Mouse (Mus musculus) monocyte, adult 5-6 weeks (primary cell): Measurements from ENCODE around the gene Bcl2. TPM values are rescaled to one million over a fixed set of nuclear protein-coding genes. Genes with fewer than 3 reads are reported as not detected.

Experiments
- ATAC-seq: fragments of 153-309, 156-312 bp; replicated peaks from 2 replicates; pipeline ENCODE4 v1.8.0; 2017; ENCODE audit warnings: mild to moderate bottlenecking; ENCODE audit not compliant: low TSS enrichment, insufficient number of reproducible peaks, severe bottlenecking, poor library complexity, low FRiP score
- total RNA-seq: library from RNA; stranded (forward); fragments of 200-1000, 200-491, 200-594 nt; gene quantifications from 3 replicates; pipeline ENCODE4 v1.2.3, GENCODE M21; 2017

The Bcl2 gene
- total RNA-seq, 1 experiment from 2014 or later: 64.9 TPM

- no peak; the same call in 1 of the 2 replicates for ATAC-seq
Measured at GRCm38 (mm10) chr1:106570870-106571269, 143.2 kb downstream of the Bcl2 start.

GRCm38 (mm10) chr1:106570366-106570765 is 143.7 kb downstream of the Bcl2 start:
- ATAC-seq: no peak

GRCm38 (mm10) chr1:106569674-106570073 is 144.4 kb downstream of the Bcl2 start:
- peak; percentile 42; the same call in 1 of the 2 replicates for ATAC-seq

DNA sequence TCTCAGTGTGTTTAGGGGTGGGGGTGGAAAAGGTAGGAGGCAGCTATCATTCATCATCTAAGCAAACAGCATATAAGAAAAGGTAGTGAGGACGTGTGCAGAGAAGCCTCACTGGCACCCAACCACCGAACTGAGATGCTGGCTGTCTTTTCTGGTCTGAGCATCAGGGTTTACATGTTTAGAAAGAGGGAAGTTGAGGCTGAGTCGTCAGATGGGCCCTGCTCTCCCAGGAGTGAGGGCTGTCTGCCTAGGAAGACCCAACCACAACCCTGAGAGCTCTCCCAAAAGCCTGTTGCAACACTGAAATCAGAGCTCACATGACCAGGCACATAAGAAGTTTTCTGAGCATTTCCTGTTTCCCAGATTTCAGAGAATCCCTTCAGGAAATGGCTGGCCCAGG is 145.2 kb downstream of the Bcl2 start:
- ATAC-seq: no peak

- no peak for ATAC-seq
Measured at GRCm38 (mm10) chr1:106567506-106567905, 146.6 kb downstream of the Bcl2 start.

DNA sequence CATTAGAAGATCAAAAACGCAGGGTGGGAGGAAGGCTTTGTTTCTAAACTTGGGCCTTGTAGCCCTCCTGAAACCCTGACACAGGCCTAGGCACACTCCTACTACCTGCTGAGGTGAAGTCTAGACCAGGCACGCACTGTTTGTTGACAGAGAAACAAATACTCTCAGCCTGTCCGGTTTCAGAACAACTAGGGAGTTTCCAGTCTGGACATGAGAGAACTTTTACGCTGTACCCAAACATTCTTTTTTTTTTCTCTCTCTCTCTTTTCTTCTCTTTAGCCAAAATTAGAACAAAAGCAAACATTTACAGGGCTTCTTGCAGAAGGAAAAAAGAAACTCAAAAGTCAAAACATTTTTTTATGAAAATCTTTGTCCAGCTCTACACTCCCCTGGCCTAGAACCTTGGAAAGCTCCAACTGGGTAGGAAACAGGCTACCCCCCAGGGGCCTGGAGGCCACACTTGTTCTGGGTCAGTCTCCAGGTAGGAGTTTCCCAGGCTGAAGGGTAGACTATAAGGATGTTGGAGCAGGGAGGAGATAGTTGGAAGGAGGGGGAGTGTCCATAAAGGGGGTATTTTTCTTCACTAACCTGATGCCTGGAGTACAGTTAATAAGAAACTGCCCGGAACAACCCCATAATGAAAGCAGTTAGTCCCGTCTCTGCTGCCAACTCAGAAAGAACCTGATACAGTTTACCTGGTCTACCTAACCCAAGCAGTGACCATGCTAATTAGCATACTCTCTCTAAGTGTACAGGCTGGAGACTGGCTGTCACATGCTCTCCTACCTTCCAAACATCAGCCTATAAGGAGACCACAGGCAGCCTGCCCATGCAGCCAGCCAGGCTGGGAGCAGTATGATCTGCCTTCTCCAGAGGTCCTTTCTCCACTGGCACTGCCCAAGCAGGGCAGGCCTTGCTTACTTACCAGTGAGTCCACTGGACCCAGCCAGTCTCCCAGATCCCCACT is 147.7 kb downstream of the Bcl2 start:
- ATAC-seq: no peak

- no peak for ATAC-seq
Measured at GRCm38 (mm10) chr1:106565238-106565637, 148.8 kb downstream of the Bcl2 start.

DNA sequence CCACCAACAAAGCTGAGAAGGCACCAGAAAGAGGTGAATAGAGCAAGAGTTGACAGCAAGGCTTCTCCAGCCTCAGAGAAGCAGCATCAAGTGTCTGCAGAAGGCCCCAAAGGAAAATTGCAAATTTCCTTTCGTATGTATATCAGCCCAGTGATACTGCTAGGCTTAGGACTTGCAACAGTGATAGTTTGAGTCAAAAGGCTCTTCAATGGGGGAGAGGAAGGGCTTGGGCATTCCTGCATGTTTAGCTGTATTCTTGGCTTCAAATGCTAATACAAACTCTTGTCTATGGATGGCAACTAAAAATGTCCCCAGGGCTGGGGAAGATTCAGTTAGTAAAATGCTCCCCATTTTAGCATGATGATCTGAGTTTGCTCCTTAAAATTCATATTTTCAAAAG is 149.6 kb downstream of the Bcl2 start:
- no peak for ATAC-seq

DNA sequence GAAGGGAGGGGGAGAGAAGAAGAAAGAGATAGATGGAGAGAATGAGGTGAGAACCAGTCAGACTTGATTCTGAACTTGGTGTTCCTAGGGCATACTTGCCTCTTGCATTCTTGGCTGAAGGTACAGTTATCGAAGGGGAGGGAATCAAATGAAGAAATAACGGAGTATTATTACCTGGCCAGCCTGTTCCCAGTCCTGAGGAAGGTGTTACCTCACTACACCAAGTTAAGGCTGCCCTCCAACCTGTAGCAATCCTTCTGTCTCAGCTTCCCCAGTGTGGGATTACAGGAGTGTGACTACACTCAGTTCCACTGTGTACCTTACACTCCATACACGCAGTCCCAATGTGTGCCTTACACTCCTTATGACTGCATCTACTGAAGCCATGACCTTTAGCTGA is 151.3 kb downstream of the Bcl2 start:
- no peak for ATAC-seq

DNA sequence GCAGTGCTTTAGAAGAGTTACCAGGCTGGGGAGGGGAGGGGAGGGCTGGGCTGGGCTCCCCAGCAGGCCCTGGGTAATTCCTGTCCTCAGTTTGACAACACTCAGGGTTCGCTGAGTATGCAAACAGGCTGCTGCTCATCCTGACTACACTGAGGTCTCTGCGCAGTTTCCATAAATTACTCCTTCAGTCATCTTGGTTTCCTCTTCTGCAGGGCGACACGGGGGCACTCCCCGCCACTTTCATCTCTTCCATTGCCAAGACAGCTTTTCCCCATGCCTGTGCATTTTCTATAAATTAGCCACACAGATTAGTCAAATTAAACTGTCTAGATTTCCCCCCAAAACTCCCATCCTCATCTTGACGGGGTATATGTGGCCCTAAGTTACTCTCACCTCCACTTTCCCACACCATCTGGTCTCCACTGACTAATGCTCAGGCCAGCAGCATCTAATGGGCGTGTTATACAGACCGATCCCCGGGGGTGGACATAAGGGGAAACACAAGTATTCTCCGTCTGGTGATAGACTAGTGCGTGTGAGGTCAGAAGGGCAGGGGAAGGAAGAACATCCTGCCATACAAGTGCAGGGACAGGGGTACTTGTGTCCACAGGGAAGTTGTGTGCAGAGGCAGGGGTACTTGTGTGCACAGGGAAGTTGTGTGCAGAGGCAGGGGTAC is 152.9 kb downstream of the Bcl2 start:
- no peak; the same call in 1 of the 2 replicates for ATAC-seq

DNA sequence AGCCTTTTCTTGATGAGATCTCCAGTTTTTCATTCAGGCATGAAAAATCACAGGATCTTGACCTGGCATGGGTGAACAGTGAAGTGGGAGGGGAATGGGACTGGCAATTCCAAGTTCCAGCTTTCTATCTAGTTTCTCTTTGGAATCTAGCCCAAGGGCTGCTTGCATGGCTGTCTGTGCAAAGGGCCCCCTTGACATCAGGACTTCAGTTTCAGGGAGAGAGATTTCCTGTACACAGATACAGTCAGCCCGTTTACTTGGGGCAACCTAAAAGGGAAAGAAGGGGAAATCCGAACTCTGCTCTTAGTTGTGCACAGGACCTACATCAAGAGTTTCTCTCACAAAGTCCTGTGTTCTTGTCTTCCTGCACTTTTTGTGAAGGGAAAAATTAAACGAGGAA is 154.0 kb downstream of the Bcl2 start:
- ATAC-seq: no peak

DNA sequence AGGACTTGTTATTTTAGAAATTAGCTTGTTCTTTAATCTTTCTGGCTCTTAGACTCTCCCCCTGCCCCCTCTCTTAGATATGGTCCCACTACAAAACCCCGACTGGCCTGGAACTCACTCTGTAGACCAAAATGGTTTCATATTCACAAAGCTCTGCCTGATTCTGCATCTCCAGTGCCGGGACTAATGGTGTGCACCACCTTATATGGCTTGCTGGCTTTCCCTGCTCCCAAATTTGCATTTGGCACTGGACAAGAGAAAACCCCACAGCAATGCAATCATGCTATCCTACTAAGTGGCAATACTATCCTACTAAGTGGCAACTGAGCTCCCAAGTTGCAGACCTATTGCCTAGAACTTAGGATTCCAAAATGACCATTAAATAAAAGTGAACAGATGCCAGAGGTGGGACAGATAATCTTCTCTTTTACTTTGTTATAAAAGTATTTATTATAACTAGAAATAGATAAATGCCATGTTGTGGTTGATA is 154.9 kb downstream of the Bcl2 start:
- no peak for ATAC-seq

GRCm38 (mm10) chr1:106555498-106556168 is 158.4 kb downstream of the Bcl2 start:
- ATAC-seq: no peak

DNA sequence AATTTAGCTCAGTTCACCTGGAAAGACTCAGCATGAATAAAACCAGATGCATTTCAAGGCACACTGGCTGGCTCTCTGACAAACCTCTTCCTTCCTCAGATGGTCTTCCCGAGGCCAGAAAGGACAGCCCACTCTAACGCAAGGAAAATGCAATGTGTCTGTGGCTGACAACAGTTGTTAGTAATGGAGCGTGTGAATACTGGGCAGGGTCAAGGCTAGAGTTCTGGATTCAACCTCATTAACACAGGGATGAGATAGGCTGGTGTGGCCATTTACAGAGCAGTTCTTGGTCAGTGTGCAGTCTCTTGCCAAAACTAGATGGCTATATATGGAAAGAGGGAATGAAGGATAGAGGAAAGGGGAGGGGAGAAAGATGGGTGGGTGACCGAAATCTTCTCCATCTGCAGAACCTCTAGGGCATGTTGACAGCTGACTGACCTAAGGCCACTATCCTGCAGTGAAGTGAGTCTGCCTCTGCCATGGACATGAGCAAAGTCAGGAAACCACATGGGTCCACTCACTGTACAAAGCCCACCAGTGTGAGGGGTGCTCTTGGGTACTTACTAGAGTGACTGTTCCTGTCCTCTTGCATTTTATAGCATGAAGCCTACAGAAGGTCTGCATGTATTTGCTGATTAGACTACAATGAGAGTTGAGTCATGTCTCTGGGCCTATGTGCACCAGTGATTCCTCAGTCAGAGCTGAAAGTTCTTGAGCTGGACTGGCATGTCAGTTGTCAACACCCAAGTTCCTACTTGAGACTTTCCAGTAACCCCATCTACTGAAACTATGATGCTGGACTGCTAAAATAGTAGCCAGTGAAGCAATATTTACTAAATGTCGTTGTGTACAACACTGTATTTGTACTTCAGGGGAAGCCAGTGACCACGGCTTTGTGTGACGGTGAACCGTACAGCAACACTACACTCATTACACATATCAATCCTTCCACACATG is 159.9 kb downstream of the Bcl2 start:
- ATAC-seq: no peak

- ATAC-seq: peak; percentile 61
Measured at GRCm38 (mm10) chr1:106552856-106553255, 161.2 kb downstream of the Bcl2 start.

DNA sequence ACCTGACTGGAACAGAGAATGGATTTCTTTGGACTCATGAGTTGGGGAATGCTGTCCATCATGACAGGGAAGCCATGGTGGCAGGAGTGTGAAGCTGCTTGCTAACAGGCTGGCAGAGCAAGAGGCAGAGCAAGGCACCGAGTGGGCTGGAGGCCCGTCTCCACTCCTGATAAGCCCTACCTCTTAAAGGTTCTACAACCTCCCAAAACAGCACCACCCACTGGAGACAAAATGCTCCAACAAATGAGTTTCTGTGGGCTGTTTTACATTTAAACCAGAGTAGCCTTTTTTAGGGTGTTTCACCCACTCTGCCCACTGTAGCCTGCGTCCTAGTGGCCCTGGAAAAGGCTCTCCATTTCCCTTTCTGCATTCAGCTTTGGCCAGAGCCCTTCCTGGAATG is 163.5 kb downstream of the Bcl2 start:
- no peak for ATAC-seq

- no peak for ATAC-seq
Measured at GRCm38 (mm10) chr1:106549025-106549424, 165.0 kb downstream of the Bcl2 start.
